Mouse (Mus musculus): ENCODE measurements around the gene Col4a4.

Col4a4 gene

GRCm38 (mm10) chr1:82414434-82415045 is 172.1 kb downstream of the Col4a4 start:
- DNase-seq (ENCODE audit: low read depth, low spot score), result no peak

DNA sequence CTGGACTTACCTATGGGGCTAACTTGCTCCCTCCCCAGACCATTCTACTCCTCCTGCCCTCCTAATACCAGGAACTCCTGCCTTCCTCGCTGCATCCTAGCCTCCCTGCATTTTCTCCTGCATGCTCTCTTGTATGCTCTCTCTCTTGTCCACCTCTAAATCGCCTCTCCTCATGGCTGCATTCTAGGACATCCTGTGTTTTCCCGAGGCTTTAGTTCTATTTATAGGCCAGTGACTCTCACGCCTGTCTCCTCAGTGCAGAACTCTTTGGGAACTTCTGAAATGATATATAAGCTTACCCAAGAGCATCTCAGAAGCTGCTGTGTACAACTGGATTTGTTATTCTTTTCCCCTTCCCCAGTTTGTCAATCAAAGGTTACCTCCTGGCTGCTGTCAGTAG is 174.6 kb downstream of the Col4a4 start:
- no peak for DNase-seq (ENCODE audit: low read depth, low spot score)

DNA sequence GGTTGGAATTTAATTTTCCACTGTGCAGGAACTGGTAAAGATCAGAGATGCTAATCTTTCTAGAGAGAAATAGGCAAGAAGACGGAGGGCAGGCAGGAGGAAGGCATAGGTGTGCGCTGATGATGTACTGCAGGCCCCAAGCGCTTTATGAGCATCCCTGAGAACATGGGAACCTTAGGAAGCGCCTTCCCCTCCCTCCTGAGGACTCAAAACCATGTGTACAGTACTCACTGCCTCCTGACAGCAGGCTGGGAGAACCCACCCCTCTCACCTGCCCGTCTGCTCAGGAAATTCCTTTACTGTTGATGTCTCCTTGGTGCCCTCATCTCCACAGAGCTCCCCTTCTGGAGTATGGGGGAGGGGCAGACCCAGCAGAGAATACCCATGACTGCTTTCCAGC is 175.1 kb downstream of the Col4a4 start:
- no peak for DNase-seq (ENCODE audit: low read depth, low spot score)

DNA sequence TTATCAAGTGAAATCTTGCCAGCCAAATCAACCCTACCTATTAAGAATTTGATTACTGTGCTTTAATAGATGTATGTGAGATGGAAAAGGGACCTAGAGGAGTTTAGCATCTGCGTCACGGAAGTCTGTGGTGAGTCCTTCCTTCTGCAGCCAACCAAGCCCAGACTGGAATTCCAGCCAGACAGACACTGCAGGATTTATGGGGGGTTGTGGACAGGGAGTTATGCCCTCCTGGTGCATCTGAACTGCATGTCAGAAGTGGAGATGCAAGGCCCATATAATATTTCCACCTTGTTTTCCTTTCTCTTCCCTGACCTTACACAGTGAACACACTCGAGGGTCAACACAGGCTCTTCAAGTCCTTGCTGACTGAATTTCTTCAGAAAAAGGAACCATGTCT is 176.1 kb downstream of the Col4a4 start:
- no peak for DNase-seq (ENCODE audit: low read depth, low spot score)

DNA sequence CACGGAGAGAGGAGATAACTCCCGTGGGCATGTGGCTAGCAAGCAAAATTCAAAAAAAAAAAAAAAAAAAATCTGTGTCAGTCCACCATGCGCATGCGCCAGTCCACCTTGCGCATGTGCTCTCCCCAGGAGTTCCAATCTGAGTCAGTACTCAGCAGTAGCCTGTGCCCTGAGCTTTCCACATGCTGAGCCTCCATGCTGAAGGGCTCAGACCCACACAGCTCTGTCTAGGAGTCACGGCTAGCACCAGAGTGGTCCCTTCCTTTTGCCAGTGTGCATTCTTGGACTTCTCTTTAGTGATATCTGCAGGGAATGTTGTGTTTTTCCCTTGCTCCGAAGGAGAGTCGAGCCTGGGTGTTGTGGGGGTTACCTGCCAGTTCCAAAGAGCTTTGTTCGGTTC is 177.4 kb downstream of the Col4a4 start:
- no peak for DNase-seq (ENCODE audit: low read depth, low spot score)

DNA sequence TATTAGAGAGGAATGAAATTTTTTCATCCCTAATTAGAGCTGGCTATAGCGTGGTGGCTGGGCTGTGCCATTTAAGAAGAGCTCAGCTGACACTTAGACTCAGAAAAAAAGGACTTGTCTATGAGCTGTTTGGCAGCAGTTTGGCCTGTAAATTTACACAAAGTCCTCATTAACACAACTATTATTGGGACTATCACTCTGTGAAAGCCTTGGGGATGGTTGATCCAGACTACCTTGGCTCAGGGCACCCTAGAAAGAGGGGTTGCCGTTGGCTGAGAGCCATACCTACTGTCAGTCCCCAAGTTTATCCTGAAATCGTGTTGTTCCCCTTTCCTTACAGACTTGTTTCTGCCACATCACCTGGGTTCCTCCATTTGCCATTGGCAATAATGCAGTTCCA is 178.9 kb downstream of the Col4a4 start:
- no peak for DNase-seq (ENCODE audit: low read depth, low spot score)
